19 mouse cellular contexts compared by ENCODE assay signal in the genomic region with DNA sequence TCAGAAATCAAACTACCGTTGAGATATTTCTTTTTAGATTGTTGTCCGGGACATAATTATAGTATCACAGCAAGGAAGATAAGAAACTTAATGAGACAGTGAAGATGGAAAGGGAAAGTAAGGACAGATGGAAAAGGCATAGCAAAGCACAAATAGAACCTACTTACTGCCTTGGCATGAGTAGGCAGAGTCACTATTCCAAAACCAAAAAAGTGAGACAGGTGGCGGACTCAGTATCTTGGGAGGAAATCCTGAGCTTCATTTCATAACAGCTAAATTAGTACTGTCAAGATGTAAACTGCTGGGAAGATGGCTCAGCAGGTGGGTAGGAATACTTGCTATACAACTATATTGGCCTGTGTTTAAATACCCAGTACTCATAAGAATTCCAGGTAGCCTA.
DNase-seq lines count a peak whose midpoint lies in the region; ATAC-seq lines count a peak whose summit lies in the region.
"Had no signal": no experiment of that assay in that cellular context is flagged by ENCODE, and none has a peak within 500 bp of the region (broad histone marks: within the 10 kb centered on the region; RNA-seq: fewer than 3 reads in every experiment).

No protein-coding gene starts in this region.

- ATAC-seq in frontal cortex, adult (ENCODE audit: low TSS enrichment), result peak; percentile 98
- ATAC-seq: hindbrain, embryonic 16.5 days had no signal

- intact Hi-C loops in left cerebral cortex, postnatal 25 days (cut with DNase I), result no loop called here
- intact Hi-C loops in left cerebral cortex, postnatal 4 days (cut with DNase I), result no loop called here

- no peak for DNase-seq in frontal cortex, postnatal 25 days (ENCODE audit: low spot score in 2 of 2)
- DNase-seq in left cerebral cortex, postnatal 25 days (ENCODE audit: low spot score in 2 of 2), result peak; percentile 6 to 90
- DNase-seq in left cerebral cortex, postnatal 4 days, result no peak
- peak; percentile 3 to 62 for DNase-seq in frontal cortex, postnatal 36 days (ENCODE audit: low spot score in 2 of 2)
- peak; percentile 14 for DNase-seq in right cerebral cortex, postnatal 25 days
- no peak for DNase-seq in lung, postnatal 14 days
- no peak for DNase-seq in thymus, postnatal 10 days (ENCODE audit: low spot score in 2 of 2)
- DNase-seq: adrenal gland, postnatal 25 days; B cell, adult 2 months; cerebellum, adult 9-10 months; gastrocnemius, postnatal 14 days; kidney, adult 18-20 months; kidney, postnatal 25 days; lung, adult 2 months; lung, postnatal 10 days; midbrain, embryonic 14.5 days; thymus, postnatal 14 days had no signal

Comparison
In these comparisons a context has a peak if more than half of its experiments do, and no peak if none do; other contexts are left out.
1. DNase-seq: peak in left cerebral cortex, postnatal 25 days (2 of 2), frontal cortex, postnatal 36 days (2 of 2) and right cerebral cortex, postnatal 25 days (single experiment); none in frontal cortex, postnatal 25 days (0 of 2), left cerebral cortex, postnatal 4 days (single experiment), lung, postnatal 14 days (single experiment) and thymus, postnatal 10 days (0 of 2).